Mouse (Mus musculus): Measurements from ENCODE around the gene Chd4.
"Not testable (repeated sequence)": the region's sequence is repeated elsewhere in the genome, so short reads cannot be mapped to it uniquely, and the experiment has no call there.

Chd4 gene

GRCm38 (mm10) chr6:125095391-125096278 lies at the start of gene Chd4:
TSS of gene Chd4 (plus strand) at chr6:125095981.
- peak; percentile 96 for DNase-seq (ENCODE audit: low spot score)

DNA sequence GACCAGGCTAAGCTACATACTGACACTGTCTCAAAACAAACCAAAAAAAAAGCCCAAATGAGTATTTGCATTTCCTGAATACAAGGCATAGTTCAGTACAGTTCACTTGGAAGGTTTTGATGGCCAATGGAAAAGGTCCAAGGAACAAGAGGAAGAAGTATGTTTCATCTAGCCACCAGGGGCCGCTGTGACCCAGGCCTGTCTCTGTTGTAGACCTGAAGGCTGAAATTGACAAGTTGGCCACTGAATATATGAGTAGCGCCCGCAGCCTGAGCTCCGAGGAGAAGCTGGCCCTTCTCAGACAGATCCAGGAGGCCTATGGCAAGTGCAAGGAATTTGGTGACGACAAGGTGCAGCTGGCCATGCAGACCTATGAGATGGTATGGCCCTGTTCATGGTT lies 49.1 kb upstream of the Chd4 start:
- peak; percentile 83 for DNase-seq (ENCODE audit: low spot score)

DNA sequence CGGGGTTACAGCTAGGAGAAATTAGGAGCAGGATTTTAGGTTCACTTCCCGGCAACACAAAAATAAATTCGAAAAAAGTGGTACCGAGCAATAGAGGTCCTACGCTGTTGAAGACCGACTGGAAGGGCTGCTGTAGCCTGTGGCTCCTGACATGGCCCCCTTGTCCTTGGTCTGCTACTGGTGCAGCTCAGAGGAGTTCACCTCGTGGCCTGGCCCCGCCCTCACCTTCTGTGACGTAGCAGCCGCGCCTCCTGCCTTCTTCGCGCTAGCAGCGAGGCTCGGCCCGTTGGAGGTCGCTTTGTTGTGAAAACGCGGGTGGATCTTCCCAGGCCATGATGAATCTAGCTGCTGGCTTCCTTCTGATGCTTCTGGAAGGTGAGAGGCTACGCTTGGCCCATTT lies 46.1 kb upstream of the Chd4 start, which contains the start of gene Acrbp:
Gene Acrbp, plus strand, starts transcription at position 12 of the 400 bp plus-strand sequence.
- DNase-seq (ENCODE audit: low spot score): no peak

DNA sequence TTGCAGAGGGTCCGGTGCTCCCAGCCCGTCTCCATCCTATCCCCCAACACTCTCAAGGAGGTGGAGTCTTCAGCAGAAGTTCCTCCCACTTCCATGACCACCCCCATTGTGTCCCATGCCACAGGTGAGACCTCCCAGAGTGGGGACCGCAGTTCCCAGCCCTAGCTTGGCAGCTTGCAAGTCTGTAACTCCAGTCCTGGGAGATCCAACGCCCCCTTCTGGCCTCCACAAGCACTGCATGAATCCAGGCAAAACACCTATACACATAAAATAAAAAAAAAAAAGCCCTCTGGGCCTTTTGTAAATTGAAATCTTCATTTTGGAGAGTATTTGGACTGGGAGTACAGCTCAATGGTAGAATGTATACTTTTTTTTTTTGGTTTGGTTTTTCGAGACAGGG lies 44.5 kb upstream of the Chd4 start:
- DNase-seq (ENCODE audit: low spot score): no peak

DNA sequence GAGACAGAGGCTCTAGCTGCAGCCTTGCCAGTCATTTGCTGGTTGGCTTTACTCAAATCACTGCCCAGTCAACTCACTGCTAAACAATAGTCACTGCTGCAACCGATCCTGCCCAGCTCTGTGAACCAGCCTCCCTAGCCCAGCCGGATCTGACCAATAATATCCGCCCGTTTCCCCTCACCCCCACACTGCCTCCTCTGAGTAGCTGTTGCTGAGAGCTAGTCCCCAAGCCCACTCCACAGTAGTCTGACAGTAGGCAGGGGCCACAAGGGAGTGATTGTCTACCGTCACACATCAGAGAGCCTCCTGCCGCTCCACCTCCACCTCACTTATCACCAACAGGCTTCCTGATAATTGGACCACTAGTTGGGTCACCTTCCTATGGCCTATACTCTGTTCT lies 34.3 kb upstream of the Chd4 start:
- DNase-seq (ENCODE audit: low spot score): no peak

DNA sequence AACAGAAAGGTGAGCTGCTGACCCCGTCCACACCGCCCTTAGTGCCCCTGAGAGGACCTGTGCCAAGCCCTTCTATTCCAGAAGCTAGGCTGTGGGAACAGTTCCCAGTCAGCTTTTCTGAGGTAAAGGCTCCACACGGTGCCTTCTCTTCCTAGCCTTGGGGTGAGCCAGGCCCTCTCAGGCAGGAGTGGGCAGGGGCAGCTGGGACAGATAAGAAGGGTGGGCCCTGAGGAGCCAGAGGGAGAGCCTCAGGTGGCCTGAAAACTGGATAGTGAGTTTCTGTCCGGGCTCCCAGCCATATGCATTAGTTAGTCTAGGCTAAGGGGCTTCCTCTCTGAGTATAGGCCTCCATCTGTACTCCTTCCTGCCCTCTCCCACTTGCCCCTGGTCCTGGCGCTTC lies 33.3 kb upstream of the Chd4 start:
- no peak for DNase-seq (ENCODE audit: low spot score)

- no peak for DNase-seq (ENCODE audit: low spot score)
These were observed 31.9 kb upstream of the Chd4 start for GRCm38 (mm10) chr6:125063906-125064305.

DNA sequence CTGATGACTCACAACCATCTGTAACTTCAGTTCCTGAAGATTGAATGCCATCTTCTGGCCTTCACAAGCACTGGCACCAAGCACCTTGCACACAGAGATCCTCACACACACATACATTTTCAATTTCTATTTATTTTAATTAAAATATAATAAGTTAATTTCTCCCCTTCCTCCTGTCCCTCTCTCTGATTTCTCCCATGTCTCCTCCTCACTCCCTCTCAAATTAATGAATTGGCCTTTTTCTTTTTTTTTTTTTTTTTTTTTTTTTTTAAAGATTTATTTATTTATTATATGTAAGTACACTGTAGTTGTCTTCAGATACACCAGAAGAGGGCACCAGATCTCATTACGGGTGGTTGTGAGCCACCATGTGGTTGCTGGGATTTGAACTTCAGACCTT lies 30.6 kb upstream of the Chd4 start:
- not testable (repeated sequence) for DNase-seq (ENCODE audit: low spot score)

- peak; percentile 44 for DNase-seq (ENCODE audit: low spot score)
These were observed 28.2 kb upstream of the Chd4 start, which contains the start of gene Lpar5 for GRCm38 (mm10) chr6:125067571-125067995. TSS of gene Lpar5 (plus strand) at chr6:125067920.

DNA sequence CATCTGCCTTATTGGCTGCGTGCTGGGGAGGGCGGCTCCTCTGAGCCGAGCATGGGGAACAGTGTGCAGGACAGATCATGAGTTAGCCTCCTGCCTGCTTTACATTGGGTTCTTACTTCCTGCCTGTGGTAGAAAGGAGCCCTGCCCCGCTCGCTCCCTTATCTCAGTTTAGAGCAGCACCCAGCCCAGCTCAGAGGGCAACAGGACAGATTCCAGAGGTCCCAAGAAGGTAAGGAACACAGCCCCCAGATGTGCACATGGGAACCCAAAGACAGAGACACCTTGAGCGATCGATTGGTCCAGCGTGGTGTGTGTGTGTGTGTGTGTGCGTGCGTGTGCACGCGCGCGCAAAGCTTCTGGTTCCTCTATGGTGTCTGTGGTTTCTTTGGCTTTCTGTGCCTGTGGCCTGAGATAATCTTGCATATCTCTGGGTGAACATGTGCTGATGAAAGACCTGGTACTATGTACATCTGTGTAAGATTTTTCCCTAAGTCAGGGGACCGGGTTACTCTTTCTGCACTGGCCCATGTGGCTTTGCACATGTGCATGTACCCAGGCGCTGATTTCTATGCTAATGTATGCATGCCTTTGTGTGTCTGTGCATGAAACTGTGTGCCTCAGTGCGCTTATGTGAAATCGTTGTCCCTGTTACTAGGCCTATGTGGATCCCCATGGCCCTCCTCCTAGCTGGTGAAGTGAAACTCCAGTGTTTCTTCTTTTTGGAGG lies 24.4 kb upstream of the Chd4 start:
- no peak for DNase-seq (ENCODE audit: low spot score)

- DNase-seq (ENCODE audit: low spot score): peak; percentile 40
These were observed 23.9 kb upstream of the Chd4 start for GRCm38 (mm10) chr6:125071896-125072279.

DNA sequence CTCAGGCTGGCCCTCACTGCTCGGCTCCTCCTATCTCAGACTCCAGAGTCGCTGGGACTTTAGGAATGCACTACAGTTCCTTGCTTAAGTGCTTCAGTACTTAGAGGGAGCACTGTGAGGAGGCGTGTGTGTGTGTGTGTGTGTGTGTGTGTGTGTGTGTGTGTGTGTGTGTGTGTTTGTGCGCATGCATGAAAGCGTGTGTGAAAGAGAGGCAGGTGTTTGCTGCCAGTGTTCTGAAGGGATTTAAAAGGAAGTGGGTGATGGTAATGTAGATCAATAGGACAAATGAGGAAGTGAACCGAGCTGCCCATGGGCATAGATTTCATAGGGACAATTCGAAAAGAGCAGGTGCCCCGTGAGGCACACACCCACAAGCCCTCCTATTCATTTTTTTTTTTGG lies 22.0 kb upstream of the Chd4 start:
- DNase-seq (ENCODE audit: low spot score): no peak

- DNase-seq (ENCODE audit: low spot score): no peak
These were observed 14.4 kb upstream of the Chd4 start for GRCm38 (mm10) chr6:125081394-125081793.

DNA sequence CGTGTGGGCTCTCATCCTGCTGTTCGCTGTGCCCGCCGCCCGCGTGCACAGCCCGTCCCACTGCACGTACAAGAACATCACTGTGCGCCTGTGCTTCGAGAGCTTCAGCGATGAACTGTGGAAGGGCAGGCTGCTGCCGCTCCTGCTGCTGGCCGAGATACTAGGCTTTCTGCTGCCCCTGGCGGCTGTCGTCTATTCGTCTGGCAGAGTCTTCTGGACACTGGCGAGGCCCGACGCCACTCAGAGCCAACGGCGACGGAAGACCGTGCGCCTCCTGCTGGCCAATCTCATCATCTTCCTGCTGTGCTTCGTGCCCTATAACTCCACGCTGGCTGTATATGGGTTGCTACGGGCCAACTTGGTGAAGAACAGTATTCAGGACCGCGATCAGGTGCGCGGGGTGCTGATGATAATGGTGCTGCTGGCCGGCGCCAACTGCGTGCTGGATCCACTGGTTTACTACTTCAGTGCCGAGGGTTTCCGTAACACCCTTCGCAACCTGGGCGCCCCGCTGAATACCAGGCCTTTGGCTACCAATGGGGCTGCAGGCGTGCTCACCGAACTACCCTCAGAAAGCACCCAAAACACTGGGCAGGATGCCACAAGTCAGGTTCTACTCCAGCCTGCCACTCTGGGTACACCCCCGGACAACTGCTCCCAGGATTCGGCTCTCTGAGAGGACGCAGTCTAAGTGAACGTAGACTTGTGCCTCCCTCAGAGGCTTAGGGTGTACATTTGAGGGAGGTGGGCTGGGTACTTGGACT lies 13.8 kb upstream of the Chd4 start:
- peak; percentile 93 for DNase-seq (ENCODE audit: low spot score)

DNA sequence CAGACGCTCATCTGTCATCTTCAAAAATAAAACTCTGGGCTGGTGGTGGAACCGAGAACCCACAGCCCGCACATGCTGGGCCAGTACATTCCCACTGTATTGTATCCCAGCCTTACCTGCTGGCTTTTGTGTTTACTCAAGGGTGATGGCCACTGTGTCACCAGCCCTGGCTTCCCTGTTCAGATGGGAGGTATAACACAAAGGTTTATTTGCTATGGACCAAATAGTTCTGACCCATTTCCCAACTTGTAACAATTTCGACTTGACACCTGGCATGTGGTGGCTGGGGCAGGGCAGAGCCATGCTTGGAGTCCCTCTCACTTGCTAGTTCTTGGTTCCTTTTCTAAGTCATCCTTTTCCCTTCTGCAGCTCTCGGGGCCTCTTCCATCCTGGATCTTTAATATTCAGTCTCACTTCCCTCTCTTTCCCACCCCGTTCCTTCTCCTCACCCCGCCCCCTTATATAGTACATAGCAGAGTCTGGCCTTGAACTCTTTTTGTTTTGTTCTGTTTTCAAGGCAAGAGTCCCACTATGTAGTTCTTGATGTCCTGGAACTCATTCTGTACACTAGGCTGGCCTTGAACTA lies 12.9 kb upstream of the Chd4 start:
- no peak for DNase-seq (ENCODE audit: low spot score)

DNA sequence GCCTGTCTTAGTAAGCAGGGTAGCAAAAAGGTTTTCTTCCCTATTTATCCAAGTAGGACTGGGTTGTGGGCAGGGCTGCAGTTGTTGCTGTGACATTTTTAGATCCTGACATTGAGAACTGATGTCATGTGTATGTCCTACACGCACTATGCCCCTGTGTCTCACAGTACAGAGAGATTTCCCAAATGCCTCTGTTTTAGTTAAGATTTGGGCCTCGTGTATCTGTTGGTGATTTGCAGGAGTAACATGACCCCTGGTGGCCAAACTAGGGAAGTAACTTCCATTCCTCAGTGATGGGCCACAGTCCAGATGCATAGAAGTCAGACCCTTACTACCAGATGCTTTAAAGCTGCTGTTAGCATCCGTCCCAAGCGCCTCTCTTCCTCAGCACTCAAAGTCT lies 11.4 kb upstream of the Chd4 start:
- peak; percentile 64 for DNase-seq (ENCODE audit: low spot score)

DNA sequence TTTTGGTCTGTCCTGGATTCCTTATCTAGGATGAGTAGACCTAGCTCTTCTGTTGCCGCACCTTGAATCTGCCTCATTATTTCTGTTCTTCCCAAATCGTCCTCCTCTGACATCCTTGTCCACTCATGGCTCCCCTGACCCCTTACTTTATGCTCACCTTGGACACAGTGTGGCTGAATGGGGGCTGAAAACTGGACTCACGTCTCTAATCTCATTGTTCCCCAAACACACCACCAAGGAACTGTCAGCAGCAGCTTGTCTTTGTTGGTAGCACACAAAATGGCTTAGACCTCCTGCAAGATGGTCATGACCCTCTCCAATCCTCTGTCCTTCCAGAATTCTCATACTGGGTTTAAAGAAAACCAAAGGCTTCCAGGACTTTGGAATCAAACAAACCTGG lies 7.8 kb upstream of the Chd4 start:
- no peak for DNase-seq (ENCODE audit: low spot score)

GRCm38 (mm10) chr6:125088561-125089321 lies 7.0 kb upstream of the Chd4 start:
- peak; percentile 79 for DNase-seq (ENCODE audit: low spot score)

DNA sequence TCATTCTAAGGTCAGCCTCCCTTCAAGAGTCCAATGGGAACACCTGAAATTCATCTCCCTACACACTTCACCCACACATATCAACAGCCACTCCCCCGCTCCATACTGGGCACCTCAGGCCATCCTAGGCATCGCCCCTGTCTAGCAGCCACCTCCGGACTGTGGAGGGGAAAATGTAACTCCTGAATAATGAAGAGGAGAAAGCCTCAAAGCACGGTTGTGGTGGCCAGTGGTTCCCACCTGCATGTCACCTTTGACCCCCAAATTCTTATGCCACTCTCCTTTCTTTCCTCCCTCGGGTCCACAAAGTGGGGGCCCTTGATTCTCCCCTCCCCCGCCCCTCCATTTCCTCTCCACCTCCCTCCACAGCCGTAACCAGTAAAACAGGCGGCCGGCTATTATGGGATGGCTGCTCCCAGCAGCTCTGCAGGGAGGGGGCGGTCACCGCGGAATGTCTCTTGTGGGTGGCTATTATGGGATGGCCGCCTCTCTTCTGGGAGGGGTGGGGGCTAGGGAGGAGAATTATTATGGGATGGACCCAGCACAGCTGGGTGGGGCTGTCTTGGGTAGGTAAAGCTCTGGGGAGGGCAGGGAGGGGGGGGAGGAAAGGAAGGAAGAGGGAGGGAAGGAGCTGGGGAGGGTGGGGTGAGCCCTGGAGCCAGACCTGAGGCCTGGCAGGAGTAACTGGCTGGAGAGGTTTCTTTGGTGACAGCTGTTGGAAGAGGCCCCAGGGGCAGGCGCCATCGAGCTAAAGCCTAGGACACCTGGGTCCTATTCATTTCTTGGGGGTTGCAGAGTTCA lies 6.1 kb upstream of the Chd4 start:
- DNase-seq (ENCODE audit: low spot score): peak; percentile 91

DNA sequence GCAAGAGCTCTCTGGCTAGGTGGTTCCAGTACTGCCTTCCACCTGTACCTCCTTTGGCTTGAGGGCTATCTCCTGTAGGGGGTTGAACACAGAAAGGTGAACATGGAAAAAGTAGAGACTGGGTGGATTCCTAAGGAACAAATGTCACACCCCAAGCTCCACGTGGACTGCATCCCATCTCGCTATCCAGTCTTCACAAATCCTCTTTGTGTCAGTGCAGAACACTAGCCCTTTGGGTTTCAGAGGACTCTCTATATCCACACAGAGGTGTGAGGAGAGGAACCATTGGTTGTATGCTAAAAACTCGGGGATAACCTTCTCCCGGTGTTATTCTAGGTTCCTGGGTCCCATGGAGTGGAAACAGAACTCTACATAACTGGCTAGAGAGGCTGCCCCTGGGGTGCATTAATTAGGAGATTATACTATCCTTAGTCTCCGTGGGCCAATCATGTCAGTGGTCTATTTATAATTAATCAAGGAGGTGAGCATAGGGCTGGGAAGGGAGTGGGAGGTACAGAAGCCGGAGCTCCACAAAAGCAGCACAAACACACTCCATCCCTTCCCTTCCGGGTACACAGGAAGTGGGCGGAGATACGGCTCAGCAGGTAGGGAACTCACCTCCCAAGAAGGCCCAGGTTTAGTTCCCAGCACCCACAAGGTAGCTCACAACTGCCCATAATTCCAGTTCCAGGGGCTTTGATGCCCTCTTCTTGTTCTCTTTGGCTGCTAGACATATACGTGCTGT lies 5.3 kb upstream of the Chd4 start:
- DNase-seq (ENCODE audit: low spot score): no peak
